Mouse (Mus musculus): ENCODE results near the gene Nxn. TPM values are rescaled to one million over a fixed set of nuclear protein-coding genes. Genes with fewer than 3 reads are reported as not detected.

Gene Nxn
- polyA plus RNA-seq, 1 experiment from 2014 or later: 36.4 TPM

GRCm38 (mm10) chr11:76398312-76398797 lies 585 bp downstream of the Nxn start:
- peak overlapping the region; percentile 92 for H3K4me2 ChIP-seq
- ATAC-seq (ENCODE audit: low read depth): peak; percentile 77
- peak overlapping the region; percentile 89 for H3K27ac ChIP-seq (replicated peaks)
- no peaks in the 10 kb centered on the region for H3K27me3 ChIP-seq
- peak overlapping the region; percentile 85 for H3K9ac ChIP-seq
- no peaks in the 10 kb centered on the region for H3K36me3 ChIP-seq
- peak overlapping the region; percentile 76 for H3K4me3 ChIP-seq
- 0% methylated on average over 25 of the region's 33 CpGs for WGBS
- peaks cover 41% of the 10 kb centered on the region for H3K4me1 ChIP-seq (replicated peaks)
- no peaks in the 10 kb centered on the region for H3K9me3 ChIP-seq

- WGBS: 2% methylated on average over 25 of the region's 26 CpGs
- Histone ChIP-seq H3K27ac (replicated peaks) (peak overlapping the region; percentile 89), H3K36me3 (no peaks in the 10 kb centered on the region), H3K9me3 (no peaks in the 10 kb centered on the region), H3K4me3 (peak overlapping the region; percentile 76), H3K4me1 (replicated peaks) (peaks cover 47% of the 10 kb centered on the region), H3K4me2 (peak overlapping the region; percentile 92), H3K9ac (peak overlapping the region; percentile 85), H3K27me3 (no peaks in the 10 kb centered on the region)
- ATAC-seq (ENCODE audit: low read depth): peak; percentile 25
Observed at GRCm38 (mm10) chr11:76397650-76398311, 1.2 kb downstream of the Nxn start.

DNA sequence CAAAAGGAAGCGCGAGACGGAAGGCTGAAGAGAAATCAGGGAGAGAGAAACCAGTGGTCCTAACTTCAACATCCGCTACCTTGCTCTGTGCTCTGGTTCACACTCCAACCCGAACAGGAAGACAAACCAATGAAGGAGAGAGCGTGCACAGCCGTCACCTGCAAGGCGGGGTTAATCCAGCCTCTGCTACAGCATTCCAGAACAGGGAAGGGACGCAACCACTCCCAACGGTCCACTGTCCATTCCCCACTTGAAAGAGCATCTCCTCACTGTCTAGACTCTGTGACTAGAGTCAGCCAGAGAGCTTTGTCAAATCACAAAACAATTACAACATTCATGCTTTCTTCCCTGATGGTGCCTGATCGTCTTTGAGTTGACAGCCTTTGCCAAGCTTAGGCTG lies 5.9 kb downstream of the Nxn start:
- Histone ChIP-seq H3K4me1 (replicated peaks) (peaks cover 55% of the 10 kb centered on the region), H3K9me3 (no peaks in the 10 kb centered on the region), H3K27me3 (no peaks in the 10 kb centered on the region), H3K27ac (replicated peaks) (no peak overlapping the region), H3K9ac (no peak overlapping the region), H3K4me2 (no peak overlapping the region), H3K36me3 (peaks cover 10% of the 10 kb centered on the region; the same call in 1 of the 2 replicates), H3K4me3 (no peak overlapping the region)
- WGBS: 92% methylated on average over 11 of the region's 11 CpGs
- ATAC-seq (ENCODE audit: low read depth): no peak

DNA sequence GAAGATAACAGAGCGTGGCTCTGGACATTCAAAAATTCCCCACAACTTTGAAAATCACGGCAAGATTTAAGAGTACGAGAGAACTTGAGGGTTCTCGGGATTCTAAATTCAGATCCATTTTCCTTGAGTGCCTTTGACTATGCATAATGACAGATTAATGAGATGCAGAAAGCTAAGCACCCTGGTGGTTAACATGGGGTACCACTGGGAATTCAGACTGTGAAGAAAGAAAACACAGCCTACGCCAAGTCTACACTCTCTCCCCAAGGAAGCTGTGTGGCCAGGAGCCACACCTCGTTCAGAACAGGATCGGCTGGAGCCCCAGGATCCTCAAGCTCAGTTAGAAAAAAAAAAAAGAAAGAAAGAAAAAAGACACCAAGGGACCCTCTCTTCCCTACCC lies 6.4 kb downstream of the Nxn start:
- WGBS: 77% methylated on average over 7 of the region's 7 CpGs
- Histone ChIP-seq H3K4me2 (no peak overlapping the region), H3K9ac (no peak overlapping the region), H3K9me3 (no peaks in the 10 kb centered on the region), H3K4me1 (replicated peaks) (peaks cover 53% of the 10 kb centered on the region), H3K36me3 (peaks cover 10% of the 10 kb centered on the region; the same call in 1 of the 2 replicates), H3K27ac (replicated peaks) (no peak overlapping the region), H3K27me3 (no peaks in the 10 kb centered on the region), H3K4me3 (no peak overlapping the region)
- ATAC-seq (ENCODE audit: low read depth): no peak

DNA sequence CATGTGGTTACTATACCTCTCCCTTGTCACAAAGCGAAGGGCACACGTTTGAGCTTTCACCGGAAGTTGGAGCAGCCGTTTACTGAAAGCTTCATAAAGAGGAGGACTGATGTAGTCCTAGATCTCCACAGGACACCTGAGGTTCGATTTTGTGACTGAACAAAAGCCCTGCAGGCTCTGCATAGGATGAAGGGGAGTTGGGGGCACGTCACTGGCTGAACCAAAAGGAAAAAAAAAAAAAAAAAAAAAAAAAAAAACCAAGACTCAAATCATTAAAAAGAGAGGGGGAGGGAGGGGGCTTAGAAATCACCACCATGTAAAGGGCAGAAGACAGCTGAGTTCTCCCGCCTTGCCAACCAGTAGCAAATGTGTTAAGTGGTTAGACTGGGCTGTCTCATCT lies 10.2 kb downstream of the Nxn start:
- WGBS: 25% methylated on average over 7 of the region's 7 CpGs
- Histone ChIP-seq H3K4me1 (replicated peaks) (peaks cover 51% of the 10 kb centered on the region), H3K36me3 (peaks cover 10% of the 10 kb centered on the region; the same call in 1 of the 2 replicates), H3K4me2 (peak overlapping the region; percentile 19), H3K9ac (no peak overlapping the region), H3K4me3 (no peak overlapping the region), H3K27me3 (no peaks in the 10 kb centered on the region), H3K27ac (replicated peaks) (no peak overlapping the region), H3K9me3 (no peaks in the 10 kb centered on the region)
- no peak for ATAC-seq (ENCODE audit: low read depth)

DNA sequence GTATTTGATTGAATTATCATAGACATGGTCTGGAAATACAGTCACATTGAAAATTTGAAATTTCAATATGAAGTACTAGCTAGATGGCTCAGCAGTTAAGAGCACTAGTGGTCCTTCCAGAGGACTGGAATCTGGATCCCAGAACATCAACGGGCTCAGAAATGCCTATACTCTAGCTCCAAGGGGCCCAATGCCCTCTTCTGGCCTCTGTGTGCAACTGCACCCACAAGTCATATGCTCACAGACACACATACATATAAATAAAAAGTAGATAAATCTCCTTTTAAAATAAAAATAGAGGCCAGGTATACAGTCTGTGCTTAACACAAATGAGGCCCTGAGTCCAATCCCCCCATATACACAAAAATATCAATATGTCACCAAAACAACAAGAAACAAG lies 11.8 kb downstream of the Nxn start:
- peaks cover 10% of the 10 kb centered on the region; the same call in 1 of the 2 replicates for H3K36me3 ChIP-seq
- no peaks in the 10 kb centered on the region for H3K9me3 ChIP-seq
- ATAC-seq (ENCODE audit: low read depth): no peak
- H3K27ac ChIP-seq (replicated peaks): no peak overlapping the region
- H3K4me3 ChIP-seq: no peak overlapping the region
- H3K4me1 ChIP-seq (replicated peaks): peaks cover 56% of the 10 kb centered on the region
- no peak overlapping the region for H3K4me2 ChIP-seq
- H3K27me3 ChIP-seq: no peaks in the 10 kb centered on the region
- H3K9ac ChIP-seq: no peak overlapping the region
- WGBS: 94% methylated on average over 1 of the region's 1 CpGs

DNA sequence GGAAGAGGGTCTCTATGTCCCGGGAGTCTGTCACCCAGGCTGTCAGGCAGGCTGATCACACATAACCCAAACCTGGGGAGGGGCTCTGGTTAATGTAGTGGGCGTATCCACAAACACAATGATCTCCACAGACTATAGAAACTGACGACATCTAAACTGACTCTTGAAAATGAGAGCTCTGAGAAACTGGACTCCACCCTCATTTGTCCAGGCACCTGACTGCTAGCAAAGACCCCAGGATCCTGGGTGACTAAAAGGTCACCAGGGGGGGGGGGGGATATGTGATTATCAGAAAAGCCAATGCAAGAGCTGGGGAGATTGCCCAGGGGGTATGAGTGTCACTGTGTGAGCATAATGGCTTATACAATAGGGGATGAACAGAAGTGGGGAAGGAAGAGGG lies 13.2 kb downstream of the Nxn start:
- Histone ChIP-seq H3K9me3 (no peaks in the 10 kb centered on the region), H3K4me3 (no peak overlapping the region), H3K36me3 (no peaks in the 10 kb centered on the region), H3K27me3 (no peaks in the 10 kb centered on the region), H3K4me2 (no peak overlapping the region), H3K9ac (no peak overlapping the region), H3K27ac (replicated peaks) (peak overlapping the region; percentile 52), H3K4me1 (replicated peaks) (peaks cover 57% of the 10 kb centered on the region)
- WGBS: 23% methylated on average over 3 of the region's 3 CpGs
- ATAC-seq (ENCODE audit: low read depth): 0 out of 2 replicates have a peak, but pooled peaks have one; percentile 17

- H3K27ac ChIP-seq (replicated peaks): peak overlapping the region; percentile 52
- H3K9me3 ChIP-seq: no peaks in the 10 kb centered on the region
- H3K4me3 ChIP-seq: no peak overlapping the region
- WGBS: 54% methylated on average over 4 of the region's 4 CpGs
- H3K36me3 ChIP-seq: no peaks in the 10 kb centered on the region
- no peak overlapping the region for H3K9ac ChIP-seq
- no peak overlapping the region for H3K4me2 ChIP-seq
- H3K4me1 ChIP-seq (replicated peaks): peaks cover 63% of the 10 kb centered on the region
- ATAC-seq (ENCODE audit: low read depth): 0 out of 2 replicates have a peak, but pooled peaks have one; percentile 16
- no peaks in the 10 kb centered on the region for H3K27me3 ChIP-seq
Observed at GRCm38 (mm10) chr11:76385017-76385416, 13.9 kb downstream of the Nxn start.

DNA sequence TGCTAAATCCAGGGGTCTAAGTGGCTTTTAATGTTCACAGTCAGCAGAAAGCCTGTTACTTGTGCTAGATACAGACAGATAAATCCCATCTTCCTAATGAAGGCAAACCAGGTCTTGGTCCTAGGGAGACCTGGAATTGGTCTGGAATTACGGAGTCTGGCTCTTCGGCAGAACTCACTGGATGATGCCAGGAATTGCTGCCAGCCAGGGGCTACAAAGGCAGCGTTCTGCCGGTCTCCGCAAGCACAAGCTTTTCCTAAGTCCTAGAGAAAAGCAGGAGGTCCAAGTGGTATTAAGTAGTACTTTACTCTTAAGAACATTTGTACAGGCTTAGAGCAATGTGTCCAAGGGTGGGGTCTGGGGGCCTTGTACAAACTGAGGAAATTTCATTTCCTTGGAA lies 14.6 kb downstream of the Nxn start:
- Histone ChIP-seq H3K9ac (no peak overlapping the region), H3K4me2 (no peak overlapping the region), H3K36me3 (no peaks in the 10 kb centered on the region), H3K9me3 (no peaks in the 10 kb centered on the region), H3K4me3 (no peak overlapping the region), H3K27ac (replicated peaks) (peak overlapping the region; percentile 49), H3K4me1 (replicated peaks) (peaks cover 67% of the 10 kb centered on the region), H3K27me3 (no peaks in the 10 kb centered on the region)
- WGBS: 73% methylated on average over 5 of the region's 5 CpGs
- no peak for ATAC-seq (ENCODE audit: low read depth)

GRCm38 (mm10) chr11:76382711-76383324 lies 16.1 kb downstream of the Nxn start:
- Histone ChIP-seq H3K9me3 (no peaks in the 10 kb centered on the region), H3K9ac (no peak overlapping the region), H3K4me2 (no peak overlapping the region), H3K27me3 (no peaks in the 10 kb centered on the region), H3K4me3 (no peak overlapping the region), H3K27ac (replicated peaks) (peak overlapping the region; percentile 46), H3K36me3 (no peaks in the 10 kb centered on the region), H3K4me1 (replicated peaks) (peaks cover 60% of the 10 kb centered on the region)
- 29% methylated on average over 13 of the region's 13 CpGs for WGBS
- no peak for ATAC-seq (ENCODE audit: low read depth)

- Histone ChIP-seq H3K9me3 (no peaks in the 10 kb centered on the region), H3K4me1 (replicated peaks) (peaks cover 73% of the 10 kb centered on the region), H3K9ac (no peak overlapping the region), H3K27ac (replicated peaks) (no peak overlapping the region; the same call in 1 of the 2 replicates), H3K27me3 (no peaks in the 10 kb centered on the region), H3K36me3 (no peaks in the 10 kb centered on the region), H3K4me2 (no peak overlapping the region), H3K4me3 (no peak overlapping the region)
- no peak for ATAC-seq (ENCODE audit: low read depth)
- WGBS: 85% methylated on average over 15 of the region's 15 CpGs
Observed at GRCm38 (mm10) chr11:76381201-76381885, 17.6 kb downstream of the Nxn start.

DNA sequence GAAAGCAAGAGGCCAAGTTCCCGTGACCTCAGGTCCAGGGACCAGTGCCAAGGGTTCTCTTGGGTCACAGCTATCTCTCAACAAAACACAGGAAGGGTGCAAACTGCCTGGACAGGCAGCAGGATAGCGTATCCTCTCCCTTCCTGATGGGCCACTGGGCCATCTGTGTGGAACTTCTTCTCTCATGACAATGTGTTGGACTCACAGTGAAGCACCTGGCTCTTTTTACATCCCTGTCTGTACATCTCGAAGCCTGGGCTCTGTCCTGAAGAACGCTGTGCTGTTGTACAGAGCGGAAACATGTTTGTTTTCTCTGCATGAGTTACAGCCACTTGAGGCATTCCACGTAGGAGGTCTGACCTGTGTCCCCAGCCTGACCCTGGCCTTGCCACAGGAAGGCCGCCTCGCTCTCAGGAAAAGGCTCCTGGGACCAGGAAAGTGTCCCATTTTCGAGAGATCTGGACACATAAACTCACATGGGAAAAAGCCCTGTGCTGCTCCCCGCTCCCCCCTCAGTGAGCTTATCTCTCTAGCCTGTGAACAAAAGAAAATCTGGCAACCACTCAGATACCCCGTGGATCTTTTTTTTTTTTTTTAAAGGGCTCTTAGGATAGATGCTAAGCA lies 18.9 kb downstream of the Nxn start:
- no peak for ATAC-seq (ENCODE audit: low read depth)
- whole genome bisulfite sequencing: 18% methylated on average over 11 of the region's 11 CpGs
- H3K4me1 ChIP-seq (replicated peaks): peaks cover 76% of the 10 kb centered on the region

More for the DNA sequence above, 18.9 kb downstream of the Nxn start:
- H3K4me2 ChIP-seq: no peak overlapping the region
- no peak overlapping the region for H3K9ac ChIP-seq
- H3K27ac ChIP-seq (replicated peaks): peak overlapping the region; percentile 52; the same call in 1 of the 2 replicates
- no peaks in the 10 kb centered on the region for H3K27me3 ChIP-seq
- no peaks in the 10 kb centered on the region for H3K36me3 ChIP-seq
- no peak overlapping the region for H3K4me3 ChIP-seq
- H3K9me3 ChIP-seq: no peaks in the 10 kb centered on the region
